Mouse (Mus musculus) urinary bladder, adult 18-20 months (tissue): ENCODE measurements at regions not wholly inside any gene's neighbourhood (a gene's known extent, or its start where the extent isn't known, plus 50 kb on each side); places are given as distances from the start of the nearest gene placed in this dataset.
A peak's percentile ranks its signal among the peaks of the same experiment; 100 is the strongest.

Experiments used
- DNase-seq, 2 experiments: peaks; one replicate each; pipeline ENCODE4 v3.0.0; 2022; ENCODE audit warnings: low spot score in 2 of 2, mixed read lengths in 2 of 2

GRCm38 (mm10) chr4:140463296-140463695, 202.5 kb downstream of the Arhgef10l start:
- no peak for DNase-seq

DNA sequence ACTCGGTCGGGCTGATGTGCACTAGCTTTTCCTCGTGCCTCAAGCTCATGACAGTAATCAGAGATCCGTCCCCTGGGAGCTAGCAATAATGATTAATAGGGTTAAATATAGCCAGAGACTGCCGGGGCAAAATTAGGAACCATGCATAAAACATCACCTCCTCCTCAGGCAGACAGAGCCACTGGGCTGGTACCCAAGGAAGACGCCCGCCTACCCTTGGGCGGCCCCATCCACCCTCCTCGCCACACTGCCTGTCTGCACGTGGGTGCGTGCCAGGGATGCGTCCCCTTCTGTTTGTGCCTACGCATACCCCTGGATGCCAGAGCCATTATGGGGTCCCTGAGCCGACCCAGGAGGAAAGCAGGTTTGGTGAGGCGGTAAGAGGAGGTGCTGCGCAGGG, 204.5 kb downstream of the Arhgef10l start:
- DNase-seq, result no peak

GRCm38 (mm10) chr4:140449062-140449461, 202.5 kb upstream of the Igsf21 start:
- no peak for DNase-seq

- DNase-seq, result no peak
These were observed 199.9 kb upstream of the Igsf21 start for GRCm38 (mm10) chr4:140446455-140446854.

GRCm38 (mm10) chr4:140445931-140446330, 199.3 kb upstream of the Igsf21 start:
- no peak for DNase-seq

GRCm38 (mm10) chr4:140443221-140443620, 196.6 kb upstream of the Igsf21 start:
- DNase-seq, result no peak

DNA sequence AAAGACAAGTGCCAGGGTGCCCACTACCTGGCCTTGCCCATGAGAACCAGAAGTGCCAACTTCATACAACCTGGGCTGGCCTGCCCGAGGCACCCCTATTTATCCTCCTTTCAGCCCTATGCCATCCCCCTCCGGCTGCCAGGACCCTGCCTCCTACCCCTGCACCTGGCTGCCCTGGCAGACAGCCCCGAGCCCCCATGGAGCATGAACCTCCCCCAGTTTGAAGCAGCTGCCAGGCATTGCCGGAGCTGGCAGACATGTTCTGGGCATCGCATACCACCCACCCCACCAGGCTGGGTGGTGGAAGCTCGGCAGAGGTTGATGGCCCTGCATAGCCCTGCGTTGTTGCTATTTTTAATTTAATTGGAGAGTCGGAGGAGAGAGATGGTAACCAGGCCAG, 195.2 kb upstream of the Igsf21 start:
- DNase-seq, result no peak

- peak in 1 of 2 experiments; percentile 21 for DNase-seq
These were observed 193.3 kb upstream of the Igsf21 start for GRCm38 (mm10) chr4:140439856-140440255.

DNA sequence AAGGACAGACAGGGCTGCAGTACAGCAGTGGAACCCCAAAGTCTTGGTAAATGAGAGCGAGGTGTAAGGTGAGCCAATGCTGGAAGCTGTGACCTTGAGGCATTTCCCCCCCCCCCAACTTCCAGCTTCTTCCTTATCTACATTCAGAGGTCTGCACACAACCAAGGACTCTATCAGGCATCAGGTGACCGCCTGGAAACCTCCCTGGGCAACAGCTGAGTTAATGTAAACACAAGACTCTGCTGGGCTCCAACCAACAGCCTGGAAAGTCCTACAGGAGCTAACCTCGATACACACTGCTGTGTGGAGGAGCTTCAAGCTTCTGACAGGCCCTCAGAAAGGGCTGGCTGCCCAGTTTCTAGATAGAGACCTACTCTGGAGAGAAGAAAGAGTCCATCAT, 189.4 kb upstream of the Igsf21 start:
- DNase-seq, result no peak

- no peak for DNase-seq
These were observed 187.4 kb upstream of the Igsf21 start for GRCm38 (mm10) chr4:140433744-140434542.

DNA sequence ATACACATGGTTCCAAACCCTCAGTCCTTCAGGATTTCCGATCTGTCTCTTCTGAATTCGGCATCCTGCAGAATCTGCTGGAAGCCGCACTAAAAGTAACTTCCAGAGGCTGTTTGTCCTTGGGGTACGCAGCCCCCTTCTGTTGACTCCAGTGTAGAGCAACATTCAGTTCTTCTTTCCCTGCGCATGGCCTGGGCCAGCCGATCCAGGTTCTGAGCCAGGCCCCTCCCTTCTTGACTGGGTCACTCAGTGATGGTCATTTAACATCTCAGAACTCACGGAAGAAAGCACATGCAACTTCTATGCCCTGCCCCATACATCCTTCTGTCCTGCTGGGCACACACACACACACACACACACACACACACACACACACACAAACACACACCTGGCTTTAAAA, 185.5 kb upstream of the Igsf21 start:
- no peak for DNase-seq

DNA sequence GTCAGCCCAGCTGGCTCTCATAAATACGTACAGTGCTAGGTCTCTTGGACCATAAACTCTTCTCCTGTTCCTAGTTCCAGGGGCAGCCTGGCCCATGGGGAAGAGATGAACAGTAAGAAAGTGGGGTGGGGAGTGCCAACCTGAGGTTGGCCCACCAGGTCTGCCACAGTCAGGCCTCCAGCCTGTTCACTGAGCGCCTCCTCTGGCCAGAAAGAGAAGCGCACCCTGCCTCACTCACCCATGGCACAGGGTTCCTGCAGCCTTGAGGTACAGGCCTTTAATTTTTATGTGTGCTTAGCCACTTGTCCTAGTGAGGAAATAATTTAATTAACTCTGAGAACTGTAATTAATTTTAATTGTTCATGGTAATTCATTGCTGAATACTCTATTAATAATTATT, 180.5 kb upstream of the Igsf21 start:
- no peak for DNase-seq

DNA sequence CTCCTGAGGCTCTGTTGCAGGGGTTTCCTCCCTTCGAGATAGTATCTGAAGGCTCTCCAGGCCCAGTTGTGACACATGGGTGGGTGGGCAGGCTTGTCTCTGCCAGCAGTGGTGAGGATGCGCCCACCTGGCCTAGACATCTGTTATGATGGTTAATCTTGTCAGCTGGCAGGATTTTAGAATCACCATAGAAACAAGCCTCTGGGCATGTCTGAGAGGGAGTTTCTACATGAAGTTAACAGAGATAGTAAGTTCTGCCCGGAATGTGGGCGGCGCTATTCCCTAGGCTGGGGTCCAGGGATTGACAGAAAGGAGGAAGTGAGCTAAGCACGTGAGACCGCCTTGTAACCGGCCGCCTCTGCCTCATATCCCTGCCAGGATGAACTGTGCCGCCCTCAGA, 177.2 kb upstream of the Igsf21 start:
- DNase-seq, result no peak

- no peak for DNase-seq
These were observed 175.5 kb upstream of the Igsf21 start for GRCm38 (mm10) chr4:140421926-140422585.

GRCm38 (mm10) chr4:140419720-140420412, 173.3 kb upstream of the Igsf21 start:
- no peak for DNase-seq

- DNase-seq, result no peak
These were observed 165.8 kb upstream of the Igsf21 start for GRCm38 (mm10) chr4:140412312-140412930.

GRCm38 (mm10) chr4:140408446-140408845, 161.9 kb upstream of the Igsf21 start:
- DNase-seq, result no peak

DNA sequence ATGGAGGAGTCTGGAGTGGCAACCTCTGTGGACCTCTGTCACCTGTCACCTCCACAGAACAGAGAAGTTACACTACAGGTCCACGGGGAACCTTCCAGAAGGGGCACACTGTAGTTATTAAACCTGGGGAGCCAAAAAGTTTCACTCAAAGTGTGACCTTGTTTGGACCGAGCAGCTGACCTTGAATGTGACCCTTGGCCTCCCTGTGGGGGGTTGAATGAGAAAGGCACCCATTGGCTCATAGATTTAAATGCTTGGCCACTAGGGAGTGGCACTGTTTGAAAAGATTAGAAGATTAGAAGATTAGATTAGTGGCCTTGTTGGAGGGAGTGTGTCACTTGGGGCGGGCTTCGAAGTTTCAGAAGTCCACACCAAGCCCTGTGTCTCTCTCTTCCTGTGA, 160.3 kb upstream of the Igsf21 start:
- DNase-seq, result no peak

GRCm38 (mm10) chr4:140405993-140406881, 159.7 kb upstream of the Igsf21 start:
- no peak for DNase-seq

DNA sequence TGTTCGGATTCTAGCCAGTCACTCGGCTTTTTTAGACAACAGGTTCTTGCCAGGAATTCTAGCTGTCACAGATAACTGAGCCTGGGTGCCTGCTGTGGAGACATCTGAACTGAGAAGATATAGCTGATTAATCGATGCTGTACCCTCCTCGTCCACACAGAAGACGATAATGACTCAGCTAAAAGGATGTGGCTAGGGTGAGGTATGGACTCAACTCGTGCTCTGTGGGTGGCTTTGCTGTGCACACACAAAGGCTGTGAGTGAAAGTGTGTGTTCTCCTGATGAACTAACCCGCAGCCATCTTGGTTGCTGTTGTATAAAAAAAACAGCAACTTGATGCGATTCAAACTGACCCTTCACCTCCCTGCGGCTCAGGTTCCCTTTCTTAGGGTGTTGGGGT, 158.8 kb upstream of the Igsf21 start:
- DNase-seq, result no peak

DNA sequence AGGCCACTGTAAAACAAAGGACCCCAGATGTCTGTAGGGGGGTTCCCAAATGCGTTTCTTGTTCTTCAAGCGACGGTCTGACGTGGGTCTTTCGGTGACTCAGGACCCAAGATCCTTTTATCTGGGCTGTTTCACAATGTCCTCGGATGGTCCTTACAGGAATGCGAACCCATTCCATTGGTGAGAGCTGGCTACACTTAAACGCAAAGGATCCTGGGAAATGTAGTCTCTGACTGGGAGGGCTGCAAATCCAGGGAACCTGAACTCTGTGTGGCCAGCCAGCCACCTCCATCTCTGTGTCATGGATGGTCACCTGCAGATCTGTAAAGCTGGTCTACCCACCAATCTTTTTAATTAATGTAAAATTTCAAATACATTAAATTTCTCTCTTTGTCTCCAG, 156.5 kb upstream of the Igsf21 start:
- DNase-seq, result no peak
